Mouse (Mus musculus): ENCODE measurements at regions not wholly inside any gene's neighbourhood (a gene's known extent, or its start where the extent isn't known, plus 50 kb on each side); places are given as distances from the start of the nearest gene placed in this dataset. TPM values are rescaled to one million over a fixed set of nuclear protein-coding genes. Genes with fewer than 3 reads are reported as not detected.

DNA sequence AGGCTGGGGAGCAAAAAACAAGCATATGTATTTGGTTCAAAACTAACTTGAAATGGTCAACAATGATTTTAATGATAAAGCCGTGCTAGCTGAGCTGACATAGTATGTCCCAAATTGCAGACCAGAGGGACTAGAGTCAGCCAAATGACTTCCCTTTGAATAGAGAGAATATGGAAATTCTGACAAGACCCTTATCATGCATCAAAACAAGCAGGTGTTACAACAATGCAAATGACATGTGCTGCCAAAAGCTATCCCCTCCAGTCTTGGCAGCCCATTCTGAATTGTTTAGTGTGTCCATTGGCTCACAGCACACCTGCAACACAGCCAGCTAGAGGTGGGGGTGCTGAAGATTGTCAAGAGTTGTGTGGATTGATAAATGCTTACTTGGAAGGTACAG is 87.5 kb upstream of the Lrrn1 start:
- Histone ChIP-seq H3K9me3 (replicated peaks; ENCODE audit: control insufficient read depth, low read length) (no peaks in the 10 kb centered on the region), H3K9ac (ENCODE audit: low read depth, low read length) (no peak overlapping the region), H3K36me3 (ENCODE audit: control insufficient read depth, insufficient read depth) (no peaks in the 10 kb centered on the region), H3K4me3 (ENCODE audit: low read depth, low read length) (no peak overlapping the region), H3K27ac (ENCODE audit: low read length) (no peak overlapping the region), H3K27me3 (ENCODE audit: control insufficient read depth, insufficient read depth, low read depth, low read length) (no peaks in the 10 kb centered on the region), H3K4me1 (ENCODE audit: control insufficient read depth, low read depth, low read length) (no peaks in the 10 kb centered on the region), H3K4me2 (ENCODE audit: low read depth, low read length) (no peak overlapping the region)
- 58% methylated on average over 1 of the region's 1 CpGs for WGBS (ENCODE audit: insufficient replicate concordance)
- ATAC-seq (ENCODE audit: low read depth), result no peak

DNA sequence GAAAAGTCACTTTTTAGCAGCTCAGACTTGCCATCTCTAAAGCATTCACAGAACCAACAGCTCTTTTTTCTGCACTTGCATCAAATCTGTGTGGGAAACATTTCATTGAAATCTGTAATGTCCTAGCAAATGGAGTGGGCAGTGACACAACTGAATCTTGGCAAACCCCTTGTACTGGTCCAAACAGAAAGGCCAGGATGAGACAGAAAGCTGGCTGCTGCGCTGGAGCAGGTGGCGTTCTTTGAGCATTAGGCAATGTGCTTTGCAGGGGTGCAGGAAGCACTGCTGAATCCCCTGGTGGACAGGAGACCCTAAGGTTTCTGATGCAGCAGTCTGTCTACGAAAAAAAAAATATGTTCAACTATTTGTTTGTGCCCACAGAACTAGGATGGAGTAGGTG is 85.2 kb upstream of the Lrrn1 start:
- WGBS (ENCODE audit: insufficient replicate concordance), result 54% methylated on average over 3 of the region's 3 CpGs
- H3K4me1 ChIP-seq (ENCODE audit: control insufficient read depth, low read depth, low read length), result no peaks in the 10 kb centered on the region
- H3K9me3 ChIP-seq (replicated peaks; ENCODE audit: control insufficient read depth, low read length), result no peaks in the 10 kb centered on the region
- no peak overlapping the region for H3K4me3 ChIP-seq (ENCODE audit: low read depth, low read length)
- no peak overlapping the region for H3K9ac ChIP-seq (ENCODE audit: low read depth, low read length)
- no peak for ATAC-seq (ENCODE audit: low read depth)
- H3K27me3 ChIP-seq (ENCODE audit: control insufficient read depth, insufficient read depth, low read depth, low read length), result no peaks in the 10 kb centered on the region
- H3K4me2 ChIP-seq (ENCODE audit: low read depth, low read length), result no peak overlapping the region
- no peaks in the 10 kb centered on the region for H3K36me3 ChIP-seq (ENCODE audit: control insufficient read depth, insufficient read depth)
- no peak overlapping the region for H3K27ac ChIP-seq (ENCODE audit: low read length)

DNA sequence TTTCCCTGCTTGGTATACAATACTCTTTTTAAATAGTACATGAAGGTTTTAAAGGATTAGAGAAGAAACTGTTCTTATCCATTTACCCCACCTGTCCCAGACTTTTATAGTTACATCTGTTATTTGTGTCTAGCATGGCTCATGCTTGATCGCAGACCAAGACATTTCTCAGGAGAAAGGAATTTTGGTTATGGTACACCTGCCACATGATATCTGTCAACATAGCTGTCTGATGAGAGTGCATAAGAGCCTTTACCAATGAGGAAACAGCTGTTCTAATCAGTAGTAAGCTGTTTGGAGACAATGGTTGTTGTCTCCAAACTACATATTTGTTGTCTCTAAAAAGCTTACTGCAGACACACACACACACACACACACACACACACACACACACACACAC is 70.3 kb upstream of the Lrrn1 start:
- ATAC-seq (ENCODE audit: low read depth), result no peak
- WGBS (ENCODE audit: insufficient replicate concordance), result 77% methylated on average over 1 of the region's 1 CpGs

DNA sequence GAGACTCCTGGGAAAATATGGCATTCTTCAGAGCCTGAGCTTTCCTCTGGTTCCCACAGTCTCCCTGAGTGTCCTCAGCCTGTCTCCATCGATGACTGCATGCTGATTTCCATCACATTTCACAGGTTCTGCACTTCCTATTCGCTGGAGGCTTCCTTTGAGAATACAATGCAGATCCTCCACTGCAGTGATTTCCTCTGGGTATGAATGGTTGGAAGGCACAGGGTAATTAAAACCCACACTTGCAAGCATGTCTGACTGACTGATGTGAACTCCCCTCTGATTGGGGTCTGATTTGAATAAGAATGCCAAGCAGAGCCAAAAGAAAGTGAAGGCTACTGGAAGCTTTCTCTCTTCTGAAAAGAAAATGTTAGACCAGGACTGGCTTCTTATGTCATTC is 67.1 kb upstream of the Lrrn1 start:
- Histone ChIP-seq H3K4me3 (ENCODE audit: low read depth, low read length) (no peak overlapping the region), H3K27ac (ENCODE audit: low read length) (no peak overlapping the region), H3K9ac (ENCODE audit: low read depth, low read length) (no peak overlapping the region), H3K4me1 (ENCODE audit: control insufficient read depth, low read depth, low read length) (no peaks in the 10 kb centered on the region), H3K9me3 (replicated peaks; ENCODE audit: control insufficient read depth, low read length) (no peaks in the 10 kb centered on the region), H3K27me3 (ENCODE audit: control insufficient read depth, insufficient read depth, low read depth, low read length) (no peaks in the 10 kb centered on the region), H3K4me2 (ENCODE audit: low read depth, low read length) (no peak overlapping the region), H3K36me3 (ENCODE audit: control insufficient read depth, insufficient read depth) (no peaks in the 10 kb centered on the region)
- ATAC-seq (ENCODE audit: low read depth), result no peak
- 11% methylated on average over 2 of the region's 2 CpGs for WGBS (ENCODE audit: insufficient replicate concordance)

More for the DNA sequence above, 70.3 kb upstream of the Lrrn1 start:
- Histone ChIP-seq H3K27me3 (ENCODE audit: control insufficient read depth, insufficient read depth, low read depth, low read length) (no peaks in the 10 kb centered on the region), H3K4me1 (ENCODE audit: control insufficient read depth, low read depth, low read length) (no peaks in the 10 kb centered on the region), H3K27ac (ENCODE audit: low read length) (no peak overlapping the region), H3K4me2 (ENCODE audit: low read depth, low read length) (no peak overlapping the region), H3K9me3 (replicated peaks; ENCODE audit: control insufficient read depth, low read length) (no peaks in the 10 kb centered on the region), H3K36me3 (ENCODE audit: control insufficient read depth, insufficient read depth) (no peaks in the 10 kb centered on the region), H3K9ac (ENCODE audit: low read depth, low read length) (no peak overlapping the region), H3K4me3 (ENCODE audit: low read depth, low read length) (no peak overlapping the region)

DNA sequence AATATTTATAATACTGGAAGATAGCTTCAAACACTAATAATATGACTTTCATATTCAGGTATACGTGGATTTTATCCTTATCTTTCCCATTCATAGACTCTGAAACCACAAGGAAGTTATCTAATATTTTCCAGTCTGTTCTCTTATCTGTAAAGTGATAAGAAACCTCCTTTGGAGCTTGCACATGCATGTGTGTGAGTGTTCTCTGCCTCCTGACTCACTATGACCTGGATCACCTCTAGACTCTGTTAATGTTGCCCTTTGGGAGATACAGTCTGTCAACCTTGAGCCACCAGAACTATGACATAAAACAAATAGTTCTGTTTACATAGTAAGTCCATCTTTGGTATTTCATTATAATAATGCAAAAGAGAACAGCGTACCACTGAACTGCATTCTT is 56.2 kb upstream of the Lrrn1 start:
- no peak for ATAC-seq (ENCODE audit: low read depth)
- Histone ChIP-seq H3K36me3 (ENCODE audit: control insufficient read depth, insufficient read depth) (no peaks in the 10 kb centered on the region), H3K27me3 (ENCODE audit: control insufficient read depth, insufficient read depth, low read depth, low read length) (no peaks in the 10 kb centered on the region), H3K4me3 (ENCODE audit: low read depth, low read length) (no peak overlapping the region), H3K4me1 (ENCODE audit: control insufficient read depth, low read depth, low read length) (no peaks in the 10 kb centered on the region), H3K9ac (ENCODE audit: low read depth, low read length) (no peak overlapping the region), H3K27ac (ENCODE audit: low read length) (no peak overlapping the region), H3K9me3 (replicated peaks; ENCODE audit: control insufficient read depth, low read length) (no peaks in the 10 kb centered on the region), H3K4me2 (ENCODE audit: low read depth, low read length) (no peak overlapping the region)
- WGBS (ENCODE audit: insufficient replicate concordance), result 44% methylated on average over 2 of the region's 2 CpGs

DNA sequence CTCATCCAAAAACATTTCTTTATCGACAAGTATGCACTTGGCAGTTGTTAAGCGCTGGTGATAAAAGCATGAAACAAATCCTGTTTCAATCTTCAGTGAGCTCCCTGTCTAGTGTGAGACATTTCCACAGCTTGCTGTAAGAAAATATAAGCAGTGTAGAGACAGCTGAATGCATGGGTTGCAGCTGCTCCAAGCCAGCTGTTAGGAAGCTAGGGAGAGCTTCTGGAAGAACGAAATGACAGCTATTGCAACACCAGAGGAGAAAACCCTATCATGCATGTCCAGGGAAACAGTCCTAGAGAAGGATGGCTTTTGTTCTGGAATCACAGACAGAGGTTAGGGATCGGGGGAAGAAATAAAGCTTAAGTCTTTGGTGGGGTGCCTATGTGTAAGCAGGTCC is 55.4 kb upstream of the Lrrn1 start:
- no peak for ATAC-seq (ENCODE audit: low read depth)
- no peaks in the 10 kb centered on the region for H3K36me3 ChIP-seq (ENCODE audit: control insufficient read depth, insufficient read depth)
- no peak overlapping the region for H3K9ac ChIP-seq (ENCODE audit: low read depth, low read length)
- no peaks in the 10 kb centered on the region for H3K9me3 ChIP-seq (replicated peaks; ENCODE audit: control insufficient read depth, low read length)
- WGBS (ENCODE audit: insufficient replicate concordance), result 62% methylated on average over 4 of the region's 4 CpGs
- H3K27me3 ChIP-seq (ENCODE audit: control insufficient read depth, insufficient read depth, low read depth, low read length), result no peaks in the 10 kb centered on the region
- H3K4me1 ChIP-seq (ENCODE audit: control insufficient read depth, low read depth, low read length), result no peaks in the 10 kb centered on the region
- no peak overlapping the region for H3K4me3 ChIP-seq (ENCODE audit: low read depth, low read length)
- H3K4me2 ChIP-seq (ENCODE audit: low read depth, low read length), result no peak overlapping the region
- no peak overlapping the region for H3K27ac ChIP-seq (ENCODE audit: low read length)

Small RNA genes lying in the stretch of these regions (microRNA-seq; reads per million reads assigned to microRNA genes)
- gene Gm27690, result not detected

Data from liver, embryonic 16.5 days (tissue).